Mouse (Mus musculus): ENCODE data around the gene Gm49339.

DNA sequence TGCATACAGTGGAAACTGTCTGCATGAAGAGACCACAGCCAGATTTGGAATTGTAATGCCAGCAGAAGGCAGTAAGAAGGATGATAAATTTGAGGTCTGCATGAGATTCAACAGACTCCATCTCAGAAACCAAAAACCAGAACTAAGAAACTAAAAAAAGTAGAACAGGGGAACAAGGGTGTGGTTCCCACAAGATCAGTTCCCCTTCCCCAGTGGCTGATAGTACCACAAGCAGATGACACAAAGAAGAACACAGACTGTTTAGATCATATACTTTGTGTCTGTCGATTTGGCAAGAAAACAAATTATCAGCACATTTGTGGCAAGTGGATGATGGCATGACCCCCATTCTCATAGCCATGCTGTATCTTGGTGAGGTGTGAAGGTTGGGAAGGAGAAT, 24.6 kb upstream of the Gm49339 start:
- TF ChIP-seq POLR2A (IDR thresholded peaks at IDR 0.05; ENCODE audit: insufficient read length, low read depth) (no peak), E2F4 (IDR thresholded peaks at IDR 0.05; ENCODE audit: insufficient read depth) (no peak), USF1 (IDR thresholded peaks at IDR 0.05; ENCODE audit: low read depth) (no peak), TCF3 (IDR thresholded peaks at IDR 0.05; ENCODE audit: insufficient read length, low read depth) (no peak), MYOG (IDR thresholded peaks at IDR 0.05; ENCODE audit: control insufficient read depth in 1 of 3, insufficient read depth in 1 of 3, insufficient read length in 2 of 3, low read depth in 2 of 3) (no peak), TCF12 (IDR thresholded peaks at IDR 0.05; ENCODE audit: insufficient read depth, poor library complexity, severe bottlenecking) (no peak), MAX (IDR thresholded peaks at IDR 0.05; ENCODE audit: low read depth) (no peak)

Data from myocyte (in vitro differentiated cells).